Mouse (Mus musculus) megakaryocyte-erythroid progenitor cell, adult 5-6 weeks (primary cell): ENCODE measurements at regions not wholly inside any gene's neighbourhood (a gene's known extent, or its start where the extent isn't known, plus 50 kb on each side); places are given as distances from the start of the nearest gene placed in this dataset.

Experiments
- ATAC-seq: replicated peaks from 2 replicates; pipeline ENCODE4 v1.8.0; 2016; ENCODE audit warnings: mild to moderate bottlenecking, inconsistent platforms; ENCODE audit not compliant: severe bottlenecking, poor library complexity, low FRiP score, low TSS enrichment

DNA sequence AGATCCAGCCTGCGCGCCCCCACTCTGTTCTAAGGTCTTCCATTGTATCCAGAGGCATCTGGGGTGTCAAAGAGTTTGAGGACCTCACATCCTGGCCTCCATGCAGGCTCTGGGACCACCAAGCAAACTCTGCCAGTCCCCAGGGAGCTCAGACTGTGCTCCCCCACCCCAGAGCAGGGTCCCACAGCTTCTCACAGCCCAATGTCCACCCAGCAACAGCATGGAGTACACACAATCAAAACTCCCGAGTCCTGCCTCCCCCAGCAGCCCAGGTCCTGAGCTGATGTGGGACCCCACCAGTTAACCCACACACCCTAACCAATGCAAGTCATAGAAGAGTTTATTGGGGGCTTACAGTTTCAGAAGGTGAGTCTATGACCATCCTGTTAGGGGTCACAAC lies 130.3 kb downstream of the Bod1 start:
- ATAC-seq: no peak

DNA sequence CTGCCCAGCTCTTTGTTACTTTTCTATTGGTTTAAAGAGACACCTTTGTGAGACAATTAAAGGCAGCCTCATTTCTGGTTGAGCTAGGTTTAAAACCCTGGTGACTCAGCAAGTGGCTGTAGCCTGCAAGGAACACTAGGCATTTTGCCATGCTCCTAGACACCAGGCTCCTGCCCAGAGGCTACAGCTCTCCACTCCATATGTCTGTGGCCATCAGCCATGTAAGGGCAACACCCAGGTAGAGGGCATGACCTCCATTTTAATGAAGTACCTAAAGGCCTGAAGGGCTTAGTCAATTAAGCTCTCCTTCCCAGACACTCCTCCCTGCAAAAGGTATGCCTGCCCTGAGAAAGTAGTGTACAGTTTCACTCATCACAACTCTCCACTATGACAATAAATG lies 130.9 kb downstream of the Bod1 start:
- ATAC-seq: no peak

DNA sequence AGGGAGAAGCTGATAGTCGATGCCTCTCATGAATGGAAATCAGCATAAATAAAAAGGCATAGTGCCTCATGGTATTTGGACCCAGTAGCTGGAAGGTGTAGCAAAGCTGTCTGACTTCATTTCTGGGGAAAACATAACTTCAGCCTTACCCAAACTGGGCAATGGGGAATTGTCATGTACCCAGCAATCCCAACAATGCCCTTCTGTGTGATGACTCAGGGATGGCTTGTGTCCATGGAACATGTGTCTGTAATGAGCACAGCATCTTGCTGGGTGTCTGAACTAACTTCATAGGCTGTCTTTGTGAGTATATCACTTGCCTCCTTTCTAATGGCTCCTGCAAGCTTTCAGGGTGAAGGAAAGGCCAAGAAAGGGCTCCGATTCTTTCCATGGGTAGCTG lies 140.3 kb downstream of the Bod1 start:
- no peak for ATAC-seq

DNA sequence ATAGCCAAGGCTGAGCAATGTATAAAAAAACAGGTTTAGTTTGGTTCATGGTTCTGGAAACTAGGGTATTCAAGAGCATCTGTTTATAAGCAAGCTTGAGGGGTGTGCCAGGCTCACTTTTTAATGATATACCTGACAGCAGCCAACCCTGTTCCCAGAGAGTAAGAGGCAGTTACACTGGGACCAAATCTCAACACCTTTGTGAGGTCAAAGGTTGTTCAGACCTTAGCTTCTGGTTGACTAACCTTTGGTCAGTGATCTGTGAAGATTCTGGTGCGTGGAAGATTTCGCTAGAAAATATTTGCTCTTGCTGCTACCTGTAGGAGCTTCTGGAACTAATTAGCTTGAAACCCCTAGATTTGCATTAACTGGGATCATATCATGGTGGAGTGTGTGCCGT lies 140.8 kb downstream of the Bod1 start:
- no peak for ATAC-seq

DNA sequence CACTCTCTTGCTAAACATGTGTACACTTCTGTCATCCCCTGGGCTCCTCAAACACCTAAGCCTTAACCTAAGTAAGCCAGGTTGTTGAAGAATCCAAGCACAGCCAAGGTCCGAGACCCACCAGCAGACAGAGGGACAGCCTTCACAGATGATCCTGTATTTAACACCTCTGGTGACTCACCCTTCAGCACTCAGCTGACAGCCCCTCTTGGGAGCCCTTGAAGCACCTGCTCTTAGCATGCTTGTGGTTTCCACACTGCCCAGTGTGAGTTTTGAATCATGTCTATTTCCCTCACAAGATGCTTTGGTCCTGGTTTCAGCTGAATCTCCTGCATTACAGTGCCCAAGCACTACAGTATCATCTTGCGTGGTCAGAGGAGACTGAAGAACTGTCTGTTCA lies 142.0 kb downstream of the Bod1 start:
- no peak for ATAC-seq

DNA sequence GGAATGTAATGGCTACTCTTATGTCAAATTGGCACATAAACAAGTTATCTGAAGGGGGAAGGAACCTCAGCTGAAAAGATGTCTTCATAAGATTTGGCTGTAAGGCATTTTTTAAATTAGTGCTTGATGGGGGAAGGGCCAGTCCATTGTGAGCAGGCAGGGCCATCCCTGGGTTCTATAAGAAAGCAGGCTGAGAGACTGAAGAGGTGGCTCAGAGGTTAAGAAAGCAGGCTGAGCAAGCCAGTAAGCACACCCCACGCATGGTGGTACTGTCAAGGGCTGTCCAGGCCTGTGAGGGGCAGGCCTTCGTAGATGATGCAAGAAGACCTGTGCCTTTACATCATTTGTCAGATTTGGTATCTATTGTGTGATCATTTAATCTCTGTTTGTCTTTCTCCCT lies 147.0 kb downstream of the Bod1 start:
- no peak for ATAC-seq

DNA sequence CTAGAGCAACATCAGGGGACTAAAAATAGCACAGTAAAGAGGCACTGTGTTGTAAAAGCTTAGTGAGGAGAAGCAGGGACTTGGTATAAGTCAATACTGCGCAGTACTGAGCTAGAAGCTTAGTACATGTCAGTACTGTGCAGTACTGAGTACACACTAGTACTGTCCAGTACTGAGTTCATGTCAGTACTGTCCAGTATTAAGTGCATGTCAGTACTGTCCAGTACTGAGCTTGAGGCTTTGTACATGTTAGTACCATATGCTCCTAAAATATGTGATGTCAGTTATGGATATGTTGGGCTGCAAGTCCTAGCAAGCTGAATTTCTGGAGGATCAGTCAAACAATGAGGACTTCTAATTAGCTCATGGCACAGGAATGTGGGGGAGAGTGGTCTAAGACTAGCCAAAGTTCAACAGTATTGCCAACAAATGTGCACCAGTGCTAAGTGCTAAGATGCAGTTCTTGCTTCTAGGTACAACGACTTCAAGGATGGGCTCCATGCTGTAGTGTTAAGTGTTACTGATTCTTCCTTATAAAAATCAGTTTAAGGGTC lies 147.5 kb downstream of the Bod1 start:
- no peak for ATAC-seq

DNA sequence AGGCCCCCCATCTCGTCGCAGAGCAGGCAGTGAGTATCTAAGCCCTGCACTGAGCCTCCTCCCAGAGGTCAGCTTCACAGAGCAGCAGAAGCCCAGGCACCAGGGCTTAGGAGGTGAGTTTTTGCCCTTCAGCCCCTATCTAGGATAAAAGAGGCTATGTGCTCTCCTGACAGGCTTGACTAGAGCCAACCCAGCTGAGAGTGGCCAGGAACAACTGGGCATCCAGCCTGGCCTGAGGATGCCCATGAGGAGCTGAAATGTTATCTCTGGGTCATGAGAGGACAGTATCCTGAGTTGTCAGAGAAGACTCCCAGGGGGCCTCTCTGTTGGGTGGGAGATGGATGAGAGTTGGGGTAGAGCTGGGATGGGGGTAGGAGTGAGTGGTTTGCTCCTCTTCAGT lies 149.6 kb downstream of the Bod1 start:
- no peak for ATAC-seq

DNA sequence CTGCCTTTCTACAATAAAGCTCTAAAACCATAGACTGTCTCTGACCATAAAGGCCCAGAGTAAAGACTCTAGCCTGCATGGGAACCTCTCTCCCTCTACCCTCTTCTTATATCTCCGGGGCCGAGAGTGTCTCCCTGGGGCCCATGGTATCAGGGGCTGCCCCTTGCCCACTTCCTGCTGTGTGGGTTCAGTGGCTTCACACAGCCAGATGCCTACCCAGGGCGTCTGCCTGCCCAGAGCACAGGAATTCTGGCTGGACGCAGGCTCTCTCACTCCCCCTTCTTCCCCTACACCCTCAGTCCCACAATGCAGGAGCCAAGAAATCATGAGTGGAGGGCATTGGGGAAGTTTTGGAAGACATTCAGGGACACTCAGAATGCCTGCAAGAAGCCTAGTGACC lies 150.8 kb downstream of the Bod1 start:
- ATAC-seq: no peak

DNA sequence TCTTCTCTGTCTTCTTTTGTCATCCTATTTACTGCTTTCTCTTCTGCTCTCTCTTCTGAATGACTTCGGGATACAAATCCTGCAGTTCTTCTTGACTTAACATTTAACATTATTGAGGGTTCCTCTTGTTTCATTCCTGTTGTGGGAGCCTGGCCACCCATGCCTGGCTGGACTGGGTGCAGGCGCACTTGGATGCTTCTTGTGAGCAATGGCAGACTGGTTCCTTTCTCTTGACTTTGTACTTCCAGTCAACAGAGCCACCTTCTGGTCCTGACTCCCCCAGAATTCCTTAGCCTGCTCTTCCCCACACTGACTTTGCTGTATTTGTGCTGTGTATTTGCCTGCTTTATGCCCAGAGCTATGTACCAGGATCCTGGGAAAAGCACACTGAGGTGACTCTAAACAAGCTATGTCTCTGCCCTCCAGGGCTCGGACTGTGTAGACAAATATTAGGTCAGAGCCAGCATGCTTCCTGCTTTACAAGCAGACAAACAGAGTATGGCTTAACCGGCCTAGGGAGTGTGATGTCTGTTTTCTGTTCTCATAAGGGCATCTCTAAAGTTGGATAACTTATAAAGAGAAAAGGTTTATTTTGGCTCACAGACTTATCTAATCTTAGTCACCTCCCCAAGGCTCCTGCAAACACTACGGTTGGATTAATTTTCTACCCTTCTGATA lies 133.5 kb upstream of the Stc2 start:
- no peak for ATAC-seq

DNA sequence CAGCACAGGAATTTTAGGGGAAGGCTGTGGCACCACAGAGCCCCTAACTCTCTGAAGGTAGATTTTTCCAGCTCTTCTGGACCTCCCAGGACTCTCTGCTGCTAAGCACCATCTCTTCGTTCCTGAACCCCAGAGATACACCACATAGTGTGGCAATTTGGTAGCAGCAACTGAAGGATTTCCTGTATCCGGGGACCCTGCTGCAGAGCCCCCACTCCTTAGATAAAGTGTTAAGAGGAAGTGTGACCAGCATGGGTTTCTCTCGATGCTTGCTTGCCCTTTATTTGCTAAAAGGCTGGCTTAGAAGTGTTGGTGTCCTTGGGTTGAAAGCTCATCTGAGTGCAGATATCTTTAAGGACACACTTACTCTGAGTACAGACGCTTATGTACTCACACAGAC lies 115.6 kb upstream of the Stc2 start:
- no peak for ATAC-seq

DNA sequence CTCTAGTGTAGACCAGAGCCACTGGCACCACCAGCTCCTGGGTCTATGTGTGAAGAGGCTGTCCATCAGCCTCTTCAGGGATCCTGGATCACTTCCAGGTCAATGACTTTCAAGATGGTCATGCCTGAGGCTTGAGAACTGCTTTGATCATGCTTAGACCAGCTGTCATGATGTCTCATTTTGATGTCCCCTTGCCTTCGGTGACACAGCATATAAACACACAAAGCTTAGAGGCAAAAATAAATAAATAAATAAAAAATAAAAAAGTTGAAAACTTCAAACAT lies 111.1 kb upstream of the Stc2 start:
- no peak for ATAC-seq

DNA sequence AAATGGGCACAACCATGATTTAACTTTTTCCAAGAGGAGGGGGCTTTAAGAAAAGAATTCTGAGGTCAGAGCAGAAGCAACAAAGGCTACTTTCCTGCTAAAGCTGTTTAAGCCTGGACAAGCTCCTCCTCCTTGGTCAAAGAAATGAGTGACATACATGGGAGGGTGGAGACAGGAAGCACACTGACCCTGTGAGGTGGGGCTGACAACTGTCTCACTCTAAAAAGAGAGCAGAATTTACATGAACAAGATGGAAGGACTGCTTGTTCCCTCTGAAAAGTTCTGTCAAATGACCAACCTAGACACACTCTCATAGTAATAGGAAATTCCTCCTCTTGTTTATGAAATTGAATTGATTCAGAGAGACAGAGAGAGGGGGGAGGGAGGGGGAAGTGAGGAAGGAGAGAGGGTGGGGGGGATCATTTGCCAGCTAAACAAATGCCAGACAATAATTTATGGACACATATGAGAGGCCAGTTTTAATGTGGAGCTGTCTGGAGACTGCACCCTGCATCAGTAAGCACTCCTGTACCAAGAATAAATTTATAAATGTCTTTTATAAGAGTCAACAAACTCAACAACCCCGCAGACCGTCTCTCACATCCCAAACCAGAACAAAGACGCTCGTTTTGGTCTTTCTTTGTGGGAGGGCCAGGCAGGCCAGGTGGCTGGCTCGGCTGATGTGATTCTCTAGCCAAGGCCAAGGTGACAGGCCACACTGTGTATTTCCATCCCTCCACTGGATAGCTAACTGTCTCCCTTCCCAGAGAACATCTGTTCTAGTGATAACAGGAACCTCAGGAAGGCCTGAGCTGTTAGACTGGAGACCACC lies 110.6 kb upstream of the Stc2 start:
- ATAC-seq: no peak

DNA sequence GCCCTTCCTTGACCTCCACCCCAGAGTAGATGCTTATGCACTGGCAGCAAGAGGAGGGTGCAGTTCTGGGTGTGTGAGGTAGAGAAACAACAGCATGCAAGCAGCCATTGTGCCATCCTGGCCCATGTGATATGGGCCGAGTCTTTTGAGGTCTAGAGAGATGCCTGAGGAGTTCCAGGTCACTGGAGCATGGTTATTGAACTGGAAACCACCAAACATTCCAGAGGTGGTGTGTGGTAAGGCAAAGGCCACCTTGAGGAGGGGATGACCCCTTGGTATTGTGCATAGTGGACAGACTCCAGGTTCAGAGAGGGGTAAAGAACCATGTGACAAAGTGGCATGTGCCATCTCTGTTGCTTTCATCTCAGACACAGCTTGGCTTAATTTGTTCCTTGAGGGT lies 107.9 kb upstream of the Stc2 start:
- no peak for ATAC-seq

DNA sequence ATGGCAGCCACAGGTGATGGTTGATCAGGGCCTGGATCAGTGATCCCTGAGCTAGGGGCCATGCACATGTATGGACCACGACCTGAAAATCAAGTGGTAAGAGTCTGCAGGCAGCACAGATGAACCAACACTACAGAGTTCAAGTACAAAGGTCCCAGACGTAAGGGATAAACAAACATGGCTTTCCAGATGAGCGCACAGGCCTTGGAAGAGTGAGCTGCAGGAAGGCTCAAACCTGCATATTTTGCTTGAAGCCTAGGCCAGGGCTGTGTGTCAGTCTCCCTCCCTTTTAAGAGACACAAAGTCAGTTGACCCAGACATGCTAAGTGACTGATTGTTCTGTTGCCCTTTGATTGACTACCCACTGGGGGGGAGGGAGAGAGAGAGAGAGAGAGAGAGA lies 107.2 kb upstream of the Stc2 start:
- ATAC-seq: no peak

DNA sequence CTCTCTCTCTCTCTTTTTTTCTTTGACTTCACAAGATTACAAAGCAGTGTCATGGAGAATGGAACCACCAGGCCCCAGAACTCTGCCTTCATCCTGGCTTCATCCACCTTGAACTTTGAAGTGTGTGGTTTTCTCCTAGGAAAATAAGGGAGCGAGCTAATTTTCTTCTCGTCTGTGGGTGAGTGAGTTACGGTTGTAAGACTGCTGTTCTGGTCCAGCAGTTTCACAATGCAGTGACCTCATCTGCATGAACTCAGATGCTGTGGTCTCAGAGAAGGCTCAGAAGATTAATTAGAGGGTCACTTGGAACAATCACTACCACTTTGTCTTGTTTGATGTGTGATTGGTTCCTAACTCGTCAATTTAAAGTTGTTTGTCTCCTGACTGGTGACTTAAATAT lies 103.1 kb upstream of the Stc2 start:
- no peak for ATAC-seq

DNA sequence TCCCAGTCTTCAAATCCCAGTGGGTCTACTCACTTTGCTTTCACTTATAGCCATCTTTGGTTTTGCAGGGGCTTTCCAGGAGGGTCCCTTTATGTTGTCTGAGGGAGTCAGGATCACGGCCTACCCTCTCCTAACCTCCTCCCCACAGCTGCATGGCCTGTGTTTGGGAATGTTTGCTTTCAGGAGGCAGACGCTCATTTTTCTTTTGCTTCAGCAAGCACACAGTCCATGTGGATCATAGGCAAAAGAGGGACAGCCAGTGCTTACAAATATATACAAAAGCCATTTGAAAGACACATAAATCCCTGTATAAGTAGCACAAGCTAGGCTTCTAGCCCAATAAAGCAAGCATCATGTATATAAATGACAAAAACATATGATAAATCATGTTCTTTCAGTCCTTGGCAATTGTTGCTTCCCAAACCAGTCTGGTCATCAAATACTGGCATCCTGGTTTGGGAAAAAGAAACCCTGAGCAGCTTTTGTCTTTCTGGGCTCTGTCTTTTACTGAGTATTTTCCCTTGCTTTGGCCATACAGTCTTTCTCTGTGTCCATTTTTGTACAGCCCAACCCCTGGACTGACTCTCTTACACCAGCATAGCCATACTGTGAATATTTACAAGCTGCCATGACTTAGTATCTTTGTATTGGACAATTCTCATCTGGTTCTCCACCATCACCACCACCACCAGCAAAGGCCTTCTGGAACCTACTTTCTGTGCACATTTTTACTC lies 101.0 kb upstream of the Stc2 start:
- no peak for ATAC-seq

DNA sequence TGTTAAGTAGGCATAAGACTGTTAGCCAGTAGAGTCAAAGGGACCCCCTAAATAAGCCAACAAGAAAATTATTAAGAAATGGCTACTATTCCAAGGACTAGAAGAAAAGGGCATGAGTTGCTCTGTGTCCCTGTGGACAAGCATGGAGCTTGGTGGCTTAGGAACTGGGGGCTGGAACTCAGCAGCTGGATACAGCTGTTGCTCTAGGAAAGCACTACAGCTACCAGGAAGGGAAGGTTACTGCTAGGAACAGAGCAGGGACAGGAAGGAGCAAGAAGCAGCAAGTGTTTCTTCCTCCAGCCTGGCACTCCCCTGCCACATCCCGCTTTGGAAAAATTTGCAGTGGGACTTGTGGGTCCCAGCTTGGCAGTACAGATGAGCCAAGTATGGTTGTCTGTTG lies 95.0 kb upstream of the Stc2 start:
- ATAC-seq: no peak

DNA sequence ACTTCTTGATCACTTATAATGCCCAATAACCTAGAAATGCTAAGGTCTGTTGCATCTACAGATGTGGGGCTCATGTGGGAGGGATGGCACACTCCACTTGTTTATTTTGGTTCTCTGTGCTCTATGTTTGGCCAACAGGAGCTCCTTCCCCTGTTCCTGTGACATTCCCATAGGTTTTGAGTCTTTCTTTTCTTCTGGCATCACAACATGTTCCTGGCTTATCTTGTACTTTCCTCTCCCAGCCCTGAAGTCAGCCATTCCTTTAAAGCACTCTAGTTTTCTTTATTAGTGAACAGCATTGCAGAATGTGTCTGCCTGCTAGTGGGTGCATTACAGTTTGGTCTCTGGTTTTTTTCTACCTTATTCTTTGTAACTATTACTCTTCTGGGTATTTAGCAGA lies 92.6 kb upstream of the Stc2 start:
- ATAC-seq: no peak

DNA sequence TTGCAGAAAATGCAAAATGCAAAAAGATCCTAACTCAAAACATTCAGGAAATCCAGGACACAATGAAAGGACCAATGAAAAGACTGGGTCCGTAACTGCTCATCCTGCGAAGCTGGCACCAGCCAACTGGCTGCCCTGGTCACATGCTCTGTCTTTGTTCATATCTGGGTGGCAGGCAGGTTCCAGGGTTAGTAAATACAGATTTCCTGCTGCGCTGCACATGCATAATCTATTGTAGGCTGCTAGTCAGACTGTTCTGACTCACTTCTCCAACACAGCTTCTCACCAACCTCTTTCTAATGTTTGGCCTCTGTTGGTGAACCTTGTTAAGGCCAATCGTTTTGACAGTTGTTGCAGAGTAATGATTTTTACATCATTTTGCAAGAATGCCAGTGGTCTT lies 92.0 kb upstream of the Stc2 start:
- ATAC-seq: no peak

DNA sequence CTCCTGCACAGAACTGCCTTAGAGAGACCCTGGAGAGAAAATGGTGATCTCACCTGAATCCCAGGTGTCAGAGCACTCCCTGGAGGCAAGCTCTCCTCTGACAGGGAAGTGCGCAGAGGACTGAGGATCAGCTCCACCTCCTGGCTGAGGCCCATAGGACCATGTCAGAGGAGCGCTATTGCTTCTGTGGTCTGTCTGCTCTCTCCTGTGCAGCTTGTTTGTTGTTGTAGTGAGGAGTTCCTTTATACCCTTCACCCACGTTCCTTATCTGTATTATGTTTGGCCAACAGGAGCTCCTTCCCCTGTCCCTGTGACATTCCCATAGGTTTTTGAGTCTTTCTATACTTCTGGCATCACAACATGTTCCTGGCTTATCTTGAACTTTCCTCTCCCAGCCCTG lies 91.5 kb upstream of the Stc2 start:
- no peak for ATAC-seq
